Mouse (Mus musculus): Measurements from ENCODE around the gene Spn. TPM values are rescaled to one million over a fixed set of nuclear protein-coding genes. Genes with fewer than 3 reads are reported as not detected.

Spn gene
- polyA plus RNA-seq, 1 experiment from 2014 or later, result not detected

GRCm38 (mm10) chr7:127114920-127115319 lies 22.7 kb downstream of the Spn start:
- WGBS, result 77% methylated on average over 11 of the region's 11 CpGs
- Histone ChIP-seq H3K27me3 (no peaks in the 10 kb centered on the region), H3K4me1 (peaks cover 9% of the 10 kb centered on the region; the same call in 1 of the 2 replicates), H3K4me2 (replicated peaks) (no peak overlapping the region), H3K36me3 (no peaks in the 10 kb centered on the region), H3K9me3 (no peaks in the 10 kb centered on the region), H3K9ac (no peak overlapping the region), H3K27ac (no peak overlapping the region), H3K4me3 (no peak overlapping the region)
- ATAC-seq (ENCODE audit: insufficient number of reproducible peaks, insufficient read depth, low FRiP score, low TSS enrichment), result no peak

- no peak for ATAC-seq (ENCODE audit: insufficient number of reproducible peaks, insufficient read depth, low FRiP score, low TSS enrichment)
- H3K27ac ChIP-seq, result no peak overlapping the region
- H3K4me1 ChIP-seq, result peaks cover 6% of the 10 kb centered on the region; the same call in 1 of the 2 replicates
- H3K27me3 ChIP-seq, result no peaks in the 10 kb centered on the region
- WGBS, result 57% methylated on average over 11 of the region's 12 CpGs
- no peak overlapping the region for H3K4me2 ChIP-seq (replicated peaks)
- no peak overlapping the region for H3K4me3 ChIP-seq
- H3K9ac ChIP-seq, result no peak overlapping the region
- no peaks in the 10 kb centered on the region for H3K9me3 ChIP-seq
- no peaks in the 10 kb centered on the region for H3K36me3 ChIP-seq
These were observed 23.9 kb downstream of the Spn start for GRCm38 (mm10) chr7:127113614-127114259.

GRCm38 (mm10) chr7:127112921-127113597 lies 24.6 kb downstream of the Spn start:
- 48% methylated on average over 9 of the region's 9 CpGs for WGBS
- Histone ChIP-seq H3K9me3 (no peaks in the 10 kb centered on the region), H3K4me2 (replicated peaks) (no peak overlapping the region), H3K27me3 (no peaks in the 10 kb centered on the region), H3K9ac (no peak overlapping the region), H3K27ac (no peak overlapping the region), H3K4me1 (peaks cover 4% of the 10 kb centered on the region; the same call in 1 of the 2 replicates), H3K36me3 (no peaks in the 10 kb centered on the region), H3K4me3 (no peak overlapping the region)
- ATAC-seq (ENCODE audit: insufficient number of reproducible peaks, insufficient read depth, low FRiP score, low TSS enrichment), result no peak

GRCm38 (mm10) chr7:127112251-127112841 lies 25.3 kb downstream of the Spn start:
- H3K27me3 ChIP-seq, result no peaks in the 10 kb centered on the region
- no peak for ATAC-seq (ENCODE audit: insufficient number of reproducible peaks, insufficient read depth, low FRiP score, low TSS enrichment)

GRCm38 (mm10) chr7:127111461-127111860 lies 26.2 kb downstream of the Spn start:
- no peaks in the 10 kb centered on the region for H3K27me3 ChIP-seq
- H3K36me3 ChIP-seq, result no peaks in the 10 kb centered on the region
- no peak overlapping the region for H3K27ac ChIP-seq
- no peak overlapping the region for H3K4me2 ChIP-seq (replicated peaks)
- ATAC-seq (ENCODE audit: insufficient number of reproducible peaks, insufficient read depth, low FRiP score, low TSS enrichment), result no peak
- peaks cover 4% of the 10 kb centered on the region; the same call in 1 of the 2 replicates for H3K4me1 ChIP-seq
- 42% methylated on average over 6 of the region's 6 CpGs for WGBS
- H3K4me3 ChIP-seq, result no peak overlapping the region
- no peaks in the 10 kb centered on the region for H3K9me3 ChIP-seq
- H3K9ac ChIP-seq, result no peak overlapping the region

More at GRCm38 (mm10) chr7:127112251-127112841, 25.3 kb downstream of the Spn start:
- Histone ChIP-seq H3K9me3 (no peaks in the 10 kb centered on the region), H3K4me3 (no peak overlapping the region), H3K27ac (no peak overlapping the region), H3K4me2 (replicated peaks) (no peak overlapping the region), H3K4me1 (peaks cover 4% of the 10 kb centered on the region; the same call in 1 of the 2 replicates), H3K36me3 (no peaks in the 10 kb centered on the region), H3K9ac (no peak overlapping the region)
- 81% methylated on average over 12 of the region's 12 CpGs for WGBS

- no peak overlapping the region for H3K4me2 ChIP-seq (replicated peaks)
- 51% methylated on average over 18 of the region's 18 CpGs for WGBS
- no peak for ATAC-seq (ENCODE audit: insufficient number of reproducible peaks, insufficient read depth, low FRiP score, low TSS enrichment)
- no peaks in the 10 kb centered on the region for H3K9me3 ChIP-seq
- no peak overlapping the region for H3K27ac ChIP-seq
- H3K4me1 ChIP-seq, result no peaks in the 10 kb centered on the region
- H3K9ac ChIP-seq, result no peak overlapping the region
- H3K36me3 ChIP-seq, result no peaks in the 10 kb centered on the region
- H3K4me3 ChIP-seq, result no peak overlapping the region
- H3K27me3 ChIP-seq, result no peaks in the 10 kb centered on the region
These were observed 27.2 kb downstream of the Spn start for GRCm38 (mm10) chr7:127110239-127111007.

GRCm38 (mm10) chr7:127105551-127105950 lies 32.1 kb downstream of the Spn start:
- no peaks in the 10 kb centered on the region for H3K4me1 ChIP-seq
- H3K4me2 ChIP-seq (replicated peaks), result no peak overlapping the region
- no peaks in the 10 kb centered on the region for H3K27me3 ChIP-seq
- ATAC-seq (ENCODE audit: insufficient number of reproducible peaks, insufficient read depth, low FRiP score, low TSS enrichment), result no peak
- H3K9me3 ChIP-seq, result no peaks in the 10 kb centered on the region
- WGBS, result 76% methylated on average over 7 of the region's 7 CpGs
- no peak overlapping the region for H3K4me3 ChIP-seq
- H3K27ac ChIP-seq, result no peak overlapping the region
- H3K9ac ChIP-seq, result no peak overlapping the region
- H3K36me3 ChIP-seq, result no peaks in the 10 kb centered on the region

GRCm38 (mm10) chr7:127104560-127105332 lies 32.9 kb downstream of the Spn start:
- 16% methylated on average over 17 of the region's 17 CpGs for WGBS
- ATAC-seq (ENCODE audit: insufficient number of reproducible peaks, insufficient read depth, low FRiP score, low TSS enrichment), result peak; percentile 68
- Histone ChIP-seq H3K9ac (peak overlapping the region; percentile 57), H3K4me3 (peak overlapping the region; percentile 35), H3K27ac (peak overlapping the region; percentile 58; the same call in 1 of the 2 replicates), H3K4me1 (no peaks in the 10 kb centered on the region), H3K4me2 (replicated peaks) (peak overlapping the region; percentile 50), H3K9me3 (no peaks in the 10 kb centered on the region), H3K27me3 (no peaks in the 10 kb centered on the region), H3K36me3 (no peaks in the 10 kb centered on the region)

- ATAC-seq (ENCODE audit: insufficient number of reproducible peaks, insufficient read depth, low FRiP score, low TSS enrichment), result no peak
- peak overlapping the region; percentile 50; the same call in 1 of the 2 replicates for H3K4me2 ChIP-seq (replicated peaks)
- WGBS, result 66% methylated on average over 6 of the region's 6 CpGs
- H3K4me1 ChIP-seq, result no peaks in the 10 kb centered on the region
- H3K36me3 ChIP-seq, result no peaks in the 10 kb centered on the region
- H3K4me3 ChIP-seq, result no peak overlapping the region
- no peaks in the 10 kb centered on the region for H3K9me3 ChIP-seq
- H3K27me3 ChIP-seq, result no peaks in the 10 kb centered on the region
- H3K27ac ChIP-seq, result peak overlapping the region; percentile 58; the same call in 1 of the 2 replicates
- H3K9ac ChIP-seq, result 0 out of 2 replicates have a peak overlapping the region, but pooled peaks have one; percentile 8
These were observed 33.7 kb downstream of the Spn start for GRCm38 (mm10) chr7:127103960-127104359.

GRCm38 (mm10) chr7:127102148-127102547 lies 35.5 kb downstream of the Spn start:
- no peaks in the 10 kb centered on the region for H3K27me3 ChIP-seq
- 65% methylated on average over 6 of the region's 6 CpGs for WGBS

More at GRCm38 (mm10) chr7:127102148-127102547, 35.5 kb downstream of the Spn start:
- Histone ChIP-seq H3K36me3 (no peaks in the 10 kb centered on the region), H3K9ac (no peak overlapping the region), H3K4me2 (replicated peaks) (no peak overlapping the region), H3K27ac (no peak overlapping the region), H3K9me3 (no peaks in the 10 kb centered on the region), H3K4me3 (no peak overlapping the region), H3K4me1 (no peaks in the 10 kb centered on the region)
- ATAC-seq (ENCODE audit: insufficient number of reproducible peaks, insufficient read depth, low FRiP score, low TSS enrichment), result no peak

Data from embryonic facial prominence, embryonic 12.5 days (tissue).